Mouse (Mus musculus) neural tube, embryonic 12.5 days (tissue): ENCODE results near the gene Tnk1. TPM values are rescaled to one million over a fixed set of nuclear protein-coding genes. Genes with fewer than 3 reads are reported as not detected.

Experiments
- ATAC-seq: fragments of 200-750 bp; cut with Nextera tagmentation; 2 replicates; pipeline ENCODE4 v1.8.0; 2017; ENCODE audit warnings: low read depth, mild to moderate bottlenecking, moderate TSS enrichment, moderate library complexity; ENCODE audit not compliant: low FRiP score
- H3K27ac ChIP-seq: fragments of 300-500 bp; sonication (generic); 2 replicates; pipeline ENCODE4 v1.5.1; 2016
- H3K27me3 ChIP-seq: fragments of 300-500 bp; sonication (generic); replicated peaks from 2 replicates; pipeline ENCODE4 v1.6.1; 2016; ENCODE audit warnings: mild to moderate bottlenecking
- H3K36me3 ChIP-seq: fragments of 300-500 bp; sonication (generic); 2 replicates; pipeline ENCODE4 v1.6.1; 2016; ENCODE audit warnings: mild to moderate bottlenecking
- H3K4me1 ChIP-seq: fragments of 300-500 bp; sonication (generic); 2 replicates; pipeline ENCODE4 v1.6.1; 2016
- H3K4me2 ChIP-seq: fragments of 300-500 bp; sonication (generic); replicated peaks from 2 replicates; pipeline ENCODE4 v1.6.1; 2016; ENCODE audit warnings: mild to moderate bottlenecking
- H3K4me3 ChIP-seq: fragments of 300-500 bp; sonication (generic); 2 replicates; pipeline ENCODE4 v1.5.1; 2016
- H3K9ac ChIP-seq: fragments of 300-500 bp; sonication (generic); 2 replicates; pipeline ENCODE4 v1.6.1; 2016; ENCODE audit warnings: mild to moderate bottlenecking
- H3K9me3 ChIP-seq: fragments of 300-500 bp; sonication (generic); 2 replicates; pipeline ENCODE4 v1.6.1; 2016; ENCODE audit warnings: mild to moderate bottlenecking
- WGBS: fragments of 180-500 bp; shearing (Covaris S2); methylation state at CpG from one replicate; pipeline ENCODE4 v1.1.7; 2016; 5-methylcytosine and 5-hydroxymethylcytosine counted together
- microRNA-seq: library from miRNA; unstranded; fragments of <30 nt; microRNA quantifications from one replicate; pipeline ENCODE4, GENCODE M21; 2017
- polyA plus RNA-seq: library from polyadenylated mRNA; unstranded; fragments of >200 nt; fragmentation: Nextera tagmentation; extraction: Ambion mirVana; gene quantifications from 2 replicates; pipeline ENCODE4 v1.2.1, GENCODE M21; 2016

Tnk1 gene
- polyA plus RNA-seq, 1 experiment from 2014 or later, result 0.30 TPM

- no peak overlapping the region for H3K27ac ChIP-seq
- peaks cover 5% of the 10 kb centered on the region; the same call in 1 of the 2 replicates for H3K9me3 ChIP-seq
- no peak overlapping the region for H3K9ac ChIP-seq
- H3K27me3 ChIP-seq, result peaks cover 64% of the 10 kb centered on the region
- H3K4me1 ChIP-seq, result peaks cover 38% of the 10 kb centered on the region
- 81% methylated on average over 4 of the region's 4 CpGs for WGBS
- no peaks in the 10 kb centered on the region for H3K36me3 ChIP-seq
- no peak overlapping the region for H3K4me3 ChIP-seq
- ATAC-seq, result no peak
- no peak overlapping the region for H3K4me2 ChIP-seq
These were observed 52.2 kb downstream of the Tnk1 start for GRCm38 (mm10) chr11:69806378-69806777.

- H3K9ac ChIP-seq, result no peak within 1 kb of the TSS
- H3K4me1 ChIP-seq, result peaks cover 49% of the 10 kb centered on the region
- H3K9me3 ChIP-seq, result peaks cover 5% of the 10 kb centered on the region; the same call in 1 of the 2 replicates
- 4% methylated on average over 29 of the region's 29 CpGs for WGBS
- 0 out of 2 replicates have a peak within 1 kb of the TSS, but pooled peaks have one; percentile 11 for H3K4me3 ChIP-seq
- H3K4me2 ChIP-seq, result peak within 1 kb of the TSS; percentile 92
- no peak within 1 kb of the TSS for H3K27ac ChIP-seq
- H3K27me3 ChIP-seq, result peaks cover 71% of the 10 kb centered on the region
- H3K36me3 ChIP-seq, result no peaks in the 10 kb centered on the region
- no peak for ATAC-seq
These were observed 53.3 kb downstream of the Tnk1 start, which contains the start of gene Tmem102 for GRCm38 (mm10) chr11:69804972-69805909. Tmem102 (minus strand) TSS chr11:69805624.

- Histone ChIP-seq H3K9me3 (peaks cover 5% of the 10 kb centered on the region; the same call in 1 of the 2 replicates), H3K9ac (no peak overlapping the region), H3K4me2 (peak overlapping the region; percentile 92), H3K27me3 (peaks cover 71% of the 10 kb centered on the region), H3K4me1 (peaks cover 56% of the 10 kb centered on the region), H3K36me3 (no peaks in the 10 kb centered on the region), H3K27ac (no peak overlapping the region), H3K4me3 (no peak overlapping the region)
- WGBS, result 4% methylated on average over 12 of the region's 12 CpGs
- no peak for ATAC-seq
These were observed 53.9 kb downstream of the Tnk1 start for GRCm38 (mm10) chr11:69804652-69804940.

- H3K9me3 ChIP-seq, result peaks cover 5% of the 10 kb centered on the region; the same call in 1 of the 2 replicates
- H3K4me2 ChIP-seq, result peak overlapping the region; percentile 92
- H3K4me1 ChIP-seq, result peaks cover 61% of the 10 kb centered on the region
- 0 out of 2 replicates have a peak, but pooled peaks have one; percentile 7 for ATAC-seq
- peak overlapping the region; percentile 54 for H3K4me3 ChIP-seq
- no peaks in the 10 kb centered on the region for H3K36me3 ChIP-seq
- H3K27ac ChIP-seq, result 0 out of 2 replicates have a peak overlapping the region, but pooled peaks have one; percentile 20
- 1% methylated on average over 60 of the region's 60 CpGs for WGBS
- H3K27me3 ChIP-seq, result peaks cover 71% of the 10 kb centered on the region
- peak overlapping the region; percentile 69 for H3K9ac ChIP-seq
These were observed 54.5 kb downstream of the Tnk1 start for GRCm38 (mm10) chr11:69803786-69804651.

- no peak for ATAC-seq
- Histone ChIP-seq H3K9ac (peak overlapping the region; percentile 69), H3K4me3 (peak overlapping the region; percentile 54), H3K27me3 (peaks cover 72% of the 10 kb centered on the region), H3K4me2 (peak overlapping the region; percentile 92), H3K9me3 (peaks cover 5% of the 10 kb centered on the region; the same call in 1 of the 2 replicates), H3K4me1 (peaks cover 68% of the 10 kb centered on the region), H3K27ac (0 out of 2 replicates have a peak overlapping the region, but pooled peaks have one; percentile 20), H3K36me3 (no peaks in the 10 kb centered on the region)
- WGBS, result 2% methylated on average over 12 of the region's 12 CpGs
These were observed 55.2 kb downstream of the Tnk1 start for GRCm38 (mm10) chr11:69803328-69803727.

- H3K27ac ChIP-seq, result peak overlapping the region; percentile 46; the same call in 1 of the 2 replicates
- H3K9me3 ChIP-seq, result peaks cover 5% of the 10 kb centered on the region; the same call in 1 of the 2 replicates
- peaks cover 72% of the 10 kb centered on the region for H3K4me1 ChIP-seq
- H3K36me3 ChIP-seq, result no peaks in the 10 kb centered on the region
- WGBS, result under 1% methylated on average over 33 of the region's 33 CpGs
- peaks cover 75% of the 10 kb centered on the region for H3K27me3 ChIP-seq
- no peak for ATAC-seq
- peak overlapping the region; percentile 69 for H3K9ac ChIP-seq
- peak overlapping the region; percentile 54 for H3K4me3 ChIP-seq
- H3K4me2 ChIP-seq, result peak overlapping the region; percentile 92
These were observed 55.9 kb downstream of the Tnk1 start for GRCm38 (mm10) chr11:69802648-69803105.

- no peaks in the 10 kb centered on the region for H3K36me3 ChIP-seq
- peak within 1 kb of the TSS; percentile 54 for H3K4me3 ChIP-seq
- peak within 1 kb of the TSS; percentile 92 for H3K4me2 ChIP-seq
- peaks cover 72% of the 10 kb centered on the region for H3K4me1 ChIP-seq
- no peak for ATAC-seq
- WGBS, result 1% methylated on average over 33 of the region's 33 CpGs
- H3K9ac ChIP-seq, result peak within 1 kb of the TSS; percentile 69
- H3K27me3 ChIP-seq, result peaks cover 75% of the 10 kb centered on the region
- H3K27ac ChIP-seq, result peak within 1 kb of the TSS; percentile 68
- H3K9me3 ChIP-seq, result peaks cover 3% of the 10 kb centered on the region; the same call in 1 of the 2 replicates
These were observed 57.1 kb downstream of the Tnk1 start, which contains the start of gene Fgf11 for GRCm38 (mm10) chr11:69801379-69801977. Fgf11 (minus strand) TSS chr11:69801857.

Small RNAs within 50 kb of the gene (microRNA-seq; reads per million reads assigned to microRNA genes)
- not detected for gene Mir6924

Other genes starting within 250 kb of the Tnk1 start
- not detected in 2 replicates for gene Shbg, start 240.8 kb downstream of the Tnk1 start, polyA plus RNA-seq
- 22.0 and 23.3 TPM in 2 replicates for gene Sat2, start 236.7 kb downstream of the Tnk1 start, polyA plus RNA-seq
- 55.8 and 71.5 TPM in 2 replicates for gene Fxr2, start 225.7 kb downstream of the Tnk1 start, polyA plus RNA-seq
- 0.30 TPM in 1 of 2 replicates, not detected in the other for gene Sox15, start 203.4 kb downstream of the Tnk1 start, polyA plus RNA-seq
- 81.4 and 82.6 TPM in 2 replicates for gene Mpdu1, start 196.1 kb downstream of the Tnk1 start, polyA plus RNA-seq
- gene Cd68, start 192.6 kb downstream of the Tnk1 start, polyA plus RNA-seq, result 7.7 and 8.0 TPM in 2 replicates
- gene Eif4a1, start 186.3 kb downstream of the Tnk1 start, polyA plus RNA-seq, result 598 and 684 TPM in 2 replicates
- gene Senp3, start 176.6 kb downstream of the Tnk1 start, polyA plus RNA-seq, result 97.8 and 115 TPM in 2 replicates
- 0.20 TPM in 1 of 2 replicates, not detected in the other for gene Tnfsf13, start 172.9 kb downstream of the Tnk1 start, polyA plus RNA-seq
- 1.9 and 2.7 TPM in 2 replicates for gene Tnfsf12, start 162.9 kb downstream of the Tnk1 start, polyA plus RNA-seq
- gene Tnfsfm13, start 162.6 kb downstream of the Tnk1 start, polyA plus RNA-seq, result 1.4 TPM in 2 replicates
- 28.5 and 31.2 TPM in 2 replicates for gene Polr2a, start 100.1 kb downstream of the Tnk1 start, polyA plus RNA-seq
- not detected in 2 replicates for gene Slc35g3, start 96.8 kb downstream of the Tnk1 start, polyA plus RNA-seq
- 2.3 and 2.4 TPM in 2 replicates for gene Zbtb4, start 92.8 kb downstream of the Tnk1 start, polyA plus RNA-seq
- gene Chrnb1, start 62.8 kb downstream of the Tnk1 start, polyA plus RNA-seq, result 5.3 and 5.8 TPM in 2 replicates
- gene Fgf11, start 56.9 kb downstream of the Tnk1 start, polyA plus RNA-seq, result 4.1 and 5.6 TPM in 2 replicates
- gene Tmem102, start 53.1 kb downstream of the Tnk1 start, polyA plus RNA-seq, result 1.1 and 1.7 TPM in 2 replicates
- not detected in 2 replicates for gene Gm39566, start 43.4 kb downstream of the Tnk1 start, polyA plus RNA-seq
- gene Spem2, start 40.3 kb downstream of the Tnk1 start, polyA plus RNA-seq, result not detected in 2 replicates
- 0.52 TPM in 1 of 2 replicates, not detected in the other for gene Spem1, start 36.5 kb downstream of the Tnk1 start, polyA plus RNA-seq
- 14.1 and 16.6 TPM in 2 replicates for gene Nlgn2, start 20.9 kb downstream of the Tnk1 start, polyA plus RNA-seq
- gene Tmem256, start 20.2 kb downstream of the Tnk1 start, polyA plus RNA-seq, result 325 and 328 TPM in 2 replicates
- gene Plscr3, start 12.4 kb downstream of the Tnk1 start, polyA plus RNA-seq, result 64.4 and 69.9 TPM in 2 replicates
- not detected in 2 replicates for gene Tmem95, start 19.3 kb upstream of the Tnk1 start, polyA plus RNA-seq
- 3.1 TPM in 2 replicates for gene Kctd11, start 22.7 kb upstream of the Tnk1 start, polyA plus RNA-seq
- 0.54 and 0.90 TPM in 2 replicates for gene Acap1, start 36.8 kb upstream of the Tnk1 start, polyA plus RNA-seq
- gene 2810408A11Rik, start 42.3 kb upstream of the Tnk1 start, polyA plus RNA-seq, result 17.7 and 18.1 TPM in 2 replicates
- 19.8 and 20.4 TPM in 2 replicates for gene Neurl4, start 42.3 kb upstream of the Tnk1 start, polyA plus RNA-seq
- gene Gps2, start 55.2 kb upstream of the Tnk1 start, polyA plus RNA-seq, result 82.4 and 92.0 TPM in 2 replicates
- gene Eif5a, start 63.2 kb upstream of the Tnk1 start, polyA plus RNA-seq, result 1,451 and 1,549 TPM in 2 replicates
- gene Ybx2, start 77.1 kb upstream of the Tnk1 start, polyA plus RNA-seq, result 5.5 and 6.0 TPM in 2 replicates
- gene Slc2a4, start 89.5 kb upstream of the Tnk1 start, polyA plus RNA-seq, result 12.3 and 12.4 TPM in 2 replicates
- 2.1 and 3.2 TPM in 2 replicates for gene Cldn7, start 106.0 kb upstream of the Tnk1 start, polyA plus RNA-seq
- 23.0 and 24.3 TPM in 2 replicates for gene Ctdnep1, start 122.4 kb upstream of the Tnk1 start, polyA plus RNA-seq
- gene Elp5, start 123.8 kb upstream of the Tnk1 start, polyA plus RNA-seq, result 129 and 131 TPM in 2 replicates
- 577 and 592 TPM in 2 replicates for gene Gabarap, start 132.4 kb upstream of the Tnk1 start, polyA plus RNA-seq
- 89.4 and 92.5 TPM in 2 replicates for gene Phf23, start 137.0 kb upstream of the Tnk1 start, polyA plus RNA-seq
- 39.0 and 40.7 TPM in 2 replicates for gene Dvl2, start 141.9 kb upstream of the Tnk1 start, polyA plus RNA-seq
- gene Acadvl, start 156.7 kb upstream of the Tnk1 start, polyA plus RNA-seq, result 59.1 and 63.7 TPM in 2 replicates
- gene Dlg4, start 158.2 kb upstream of the Tnk1 start, polyA plus RNA-seq, result 23.6 and 25.5 TPM in 2 replicates
- gene Asgr1, start 195.4 kb upstream of the Tnk1 start, polyA plus RNA-seq, result 0.68 and 1.1 TPM in 2 replicates
- 0.61 TPM in 1 of 2 replicates, not detected in the other for gene Asgr2, start 233.9 kb upstream of the Tnk1 start, polyA plus RNA-seq